Mouse (Mus musculus) neural tube, embryonic 14.5 days (tissue): ENCODE measurements at regions not wholly inside any gene's neighbourhood (a gene's known extent, or its start where the extent isn't known, plus 50 kb on each side); places are given as distances from the start of the nearest gene placed in this dataset.

ENCODE experiments used
- ATAC-seq: fragments of 200-750 bp; cut with Nextera tagmentation; 2 replicates; pipeline ENCODE4 v1.8.0; 2017; ENCODE audit warnings: low read depth, mild to moderate bottlenecking, moderate TSS enrichment, moderate library complexity
- H3K27ac ChIP-seq: fragments of 300-500 bp; sonication (generic); 2 replicates; pipeline ENCODE4 v1.5.1; 2014; ENCODE audit warnings: low read depth, mild to moderate bottlenecking, control low read depth, low read length, moderate library complexity, mixed read lengths
- H3K27me3 ChIP-seq: fragments of 300-500 bp; sonication (generic); 2 replicates; pipeline ENCODE4 v1.6.1; 2014; ENCODE audit warnings: low read length; ENCODE audit not compliant: control insufficient read depth, insufficient read depth
- H3K36me3 ChIP-seq: fragments of 300-500 bp; sonication (generic); 2 replicates; pipeline ENCODE4 v1.6.1; 2014; ENCODE audit warnings: low read length, mixed read lengths; ENCODE audit not compliant: control insufficient read depth, insufficient read depth
- H3K4me1 ChIP-seq: fragments of 300-500 bp; sonication (generic); 2 replicates; pipeline ENCODE4 v1.6.1; 2014; ENCODE audit warnings: low read length; ENCODE audit not compliant: control insufficient read depth, insufficient read depth
- H3K4me2 ChIP-seq: fragments of 300-500 bp; sonication (generic); 2 replicates; pipeline ENCODE4 v1.6.1; 2014; ENCODE audit warnings: mild to moderate bottlenecking, low read depth, low read length, control low read depth
- H3K4me3 ChIP-seq: fragments of 300-500 bp; sonication (generic); 2 replicates; pipeline ENCODE4 v1.5.1; 2014; ENCODE audit warnings: low read depth, low read length, control low read depth, mixed read lengths
- H3K9ac ChIP-seq: fragments of 300-500 bp; sonication (generic); replicated peaks from 2 replicates; pipeline ENCODE4 v1.6.1; 2014; ENCODE audit warnings: low read depth, mild to moderate bottlenecking, control low read depth, low read length, mixed read lengths
- H3K9me3 ChIP-seq: fragments of 300-500 bp; sonication (generic); 2 replicates; pipeline ENCODE4 v1.6.1; 2016; ENCODE audit warnings: low read length; ENCODE audit not compliant: control insufficient read depth
- WGBS: fragments of 180-500 bp; shearing (Covaris S2); extraction: QIAGEN DNeasy Blood & Tissue Kit; methylation state at CpG from one replicate; pipeline ENCODE4 v1.1.7; 2014; 5-methylcytosine and 5-hydroxymethylcytosine counted together

DNA sequence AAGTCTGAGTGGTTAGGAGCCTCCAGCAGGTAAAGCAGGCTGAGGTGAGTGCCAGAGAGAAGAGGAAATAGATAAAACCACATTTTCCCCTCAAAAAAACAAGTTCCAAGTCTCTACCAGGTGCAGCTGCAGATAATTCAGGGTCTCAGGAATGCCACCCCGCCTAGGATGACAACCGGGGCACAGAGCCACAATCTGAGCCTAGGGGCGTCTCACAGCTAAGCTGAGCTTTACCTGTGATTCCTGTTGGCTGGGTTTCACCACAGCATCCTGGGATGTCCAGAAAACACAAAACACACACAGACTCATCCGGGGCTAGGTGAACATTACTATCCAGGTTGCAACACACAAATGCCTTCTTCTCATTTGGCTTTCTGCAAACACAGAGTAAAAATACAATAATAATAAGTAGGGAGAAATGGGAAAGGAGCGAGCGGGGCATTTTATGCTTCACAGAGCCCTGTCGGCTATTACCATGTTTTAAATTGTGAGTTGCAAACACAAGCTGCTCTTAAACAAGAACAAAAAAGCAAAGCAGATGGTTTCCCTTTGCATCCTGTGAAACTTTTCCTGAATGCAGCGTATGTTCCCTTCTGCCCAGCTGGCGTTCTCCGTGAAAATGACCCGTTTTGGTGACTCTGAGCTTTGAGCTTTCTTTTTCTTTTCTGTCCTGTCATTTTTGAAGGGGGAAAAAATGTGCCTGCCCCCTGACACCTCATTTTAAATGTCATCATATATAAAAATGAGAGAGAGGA lies 330.3 kb downstream of the Cbln4 start:
- Histone ChIP-seq H3K9me3 (no peaks in the 10 kb centered on the region), H3K27ac (no peak overlapping the region), H3K36me3 (no peaks in the 10 kb centered on the region), H3K4me3 (no peak overlapping the region), H3K4me1 (no peaks in the 10 kb centered on the region), H3K9ac (no peak overlapping the region), H3K27me3 (no peaks in the 10 kb centered on the region), H3K4me2 (no peak overlapping the region)
- ATAC-seq: no peak
- 56% methylated on average over 11 of the region's 11 CpGs for WGBS

DNA sequence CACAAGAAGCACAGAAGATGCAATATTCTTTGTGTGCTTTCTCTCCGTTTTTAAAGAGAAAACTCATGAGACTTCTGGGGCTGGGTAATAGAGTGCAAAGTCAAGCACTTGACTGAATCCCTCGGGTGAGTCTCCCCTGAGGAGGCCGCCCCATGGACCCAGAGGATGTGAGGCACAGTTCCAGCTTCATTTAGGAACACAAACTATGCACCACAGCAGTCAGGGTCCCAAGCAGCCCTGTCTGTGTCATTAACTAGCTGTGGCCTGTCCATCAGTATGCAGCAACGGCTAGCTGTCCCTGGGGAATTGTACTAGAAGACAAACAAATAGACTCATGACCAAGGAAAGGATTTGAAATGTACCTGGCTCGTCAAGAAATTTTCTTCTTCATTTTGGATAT lies 349.7 kb downstream of the Cbln4 start:
- Histone ChIP-seq H3K4me3 (no peak overlapping the region), H3K36me3 (no peaks in the 10 kb centered on the region), H3K27ac (no peak overlapping the region), H3K4me1 (no peaks in the 10 kb centered on the region), H3K27me3 (no peaks in the 10 kb centered on the region), H3K9ac (no peak overlapping the region), H3K9me3 (no peaks in the 10 kb centered on the region), H3K4me2 (no peak overlapping the region)
- WGBS: 87% methylated on average over 5 of the region's 5 CpGs
- ATAC-seq: no peak

DNA sequence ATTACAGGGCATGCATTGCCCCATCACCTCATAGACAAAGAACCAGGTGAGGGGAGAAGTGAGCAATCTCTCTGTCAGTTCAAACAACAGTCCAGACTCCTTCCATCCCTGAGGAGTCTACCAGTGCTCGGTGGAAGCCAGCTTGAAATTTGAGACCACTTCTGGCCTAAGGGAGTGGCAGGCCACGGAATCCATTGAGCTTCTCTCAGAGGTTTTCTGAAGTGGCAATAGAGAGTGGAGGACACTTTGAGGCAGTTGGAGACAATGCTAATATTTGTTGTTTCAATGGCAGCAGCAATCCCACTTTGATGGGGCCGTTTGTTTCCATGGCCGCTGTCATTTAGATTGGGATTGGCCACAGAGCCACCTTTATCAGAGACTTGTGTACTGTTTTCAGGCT lies 352.5 kb downstream of the Cbln4 start:
- ATAC-seq: no peak
- no peaks in the 10 kb centered on the region for H3K27me3 ChIP-seq
- 27% methylated on average over 4 of the region's 4 CpGs for WGBS
- no peak overlapping the region for H3K4me3 ChIP-seq
- H3K9ac ChIP-seq: no peak overlapping the region
- H3K4me2 ChIP-seq: no peak overlapping the region
- H3K4me1 ChIP-seq: no peaks in the 10 kb centered on the region
- H3K27ac ChIP-seq: no peak overlapping the region
- H3K9me3 ChIP-seq: no peaks in the 10 kb centered on the region
- no peaks in the 10 kb centered on the region for H3K36me3 ChIP-seq

DNA sequence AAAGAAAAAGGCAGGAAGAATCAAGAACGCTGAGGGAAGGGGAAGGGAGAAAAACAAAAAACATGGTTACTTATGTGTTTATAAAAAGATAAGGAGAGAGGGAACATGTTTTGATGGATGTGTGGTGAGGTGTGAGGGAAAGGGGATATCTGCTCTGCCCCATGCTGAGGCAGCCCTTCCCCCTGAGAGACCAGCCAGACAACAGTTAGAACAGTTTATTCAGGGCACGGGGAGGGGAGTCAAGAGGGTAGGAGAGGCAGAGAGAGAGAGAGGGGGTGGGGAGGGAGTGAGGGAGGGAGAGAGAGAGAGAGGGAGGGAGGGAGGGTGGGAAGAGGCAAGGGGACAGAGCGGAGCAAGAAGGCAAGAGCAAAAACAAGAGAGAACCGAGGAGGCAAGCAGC lies 354.2 kb downstream of the Cbln4 start:
- no peak for ATAC-seq
- Histone ChIP-seq H3K9ac (no peak overlapping the region), H3K27ac (no peak overlapping the region), H3K9me3 (no peaks in the 10 kb centered on the region), H3K4me3 (no peak overlapping the region), H3K36me3 (no peaks in the 10 kb centered on the region), H3K4me2 (no peak overlapping the region), H3K4me1 (no peaks in the 10 kb centered on the region), H3K27me3 (no peaks in the 10 kb centered on the region)
- 39% methylated on average over 4 of the region's 4 CpGs for WGBS

DNA sequence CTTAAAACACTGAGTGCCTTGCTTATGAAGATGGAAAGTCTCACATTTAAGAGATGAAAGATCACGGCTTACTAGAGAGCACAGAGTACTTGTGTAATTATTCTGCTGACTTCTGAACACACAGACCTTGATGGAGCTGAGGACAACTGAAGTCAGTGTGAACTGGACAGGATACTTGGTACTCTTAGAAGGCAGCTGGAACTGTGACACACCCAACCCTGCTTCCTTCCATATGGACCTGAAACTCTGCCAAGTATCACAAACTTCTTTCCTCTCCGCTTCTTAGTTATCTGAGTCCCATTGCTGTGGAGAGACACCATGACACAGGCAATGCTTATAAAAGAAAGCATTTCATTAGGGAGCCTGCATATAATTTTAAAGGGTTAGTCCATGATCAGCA lies 365.3 kb downstream of the Cbln4 start:
- no peaks in the 10 kb centered on the region for H3K4me1 ChIP-seq
- H3K27me3 ChIP-seq: no peaks in the 10 kb centered on the region
- H3K4me3 ChIP-seq: no peak overlapping the region
- H3K9ac ChIP-seq: no peak overlapping the region
- no peak overlapping the region for H3K27ac ChIP-seq
- no peak for ATAC-seq
- H3K9me3 ChIP-seq: no peaks in the 10 kb centered on the region
- WGBS: 90% methylated on average over 2 of the region's 2 CpGs
- H3K36me3 ChIP-seq: no peaks in the 10 kb centered on the region
- no peak overlapping the region for H3K4me2 ChIP-seq

DNA sequence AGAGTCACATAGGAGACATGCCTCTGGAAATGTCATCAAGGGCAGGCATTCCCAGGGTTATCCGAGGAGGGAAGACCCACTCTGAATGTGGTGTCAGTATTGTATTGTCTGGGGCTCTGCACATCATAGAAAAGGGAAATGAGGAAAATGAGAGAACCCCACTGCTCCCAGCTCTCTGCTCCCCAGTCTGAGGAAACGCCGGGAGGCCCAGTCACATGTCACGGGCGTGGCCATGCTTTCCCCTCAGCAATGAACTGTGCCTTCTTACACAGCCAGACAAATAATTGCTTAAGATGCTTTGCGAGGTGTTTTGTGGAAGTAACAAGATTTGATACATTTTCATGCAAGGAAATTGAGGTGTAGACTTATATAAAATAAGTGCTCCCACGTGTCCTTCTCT lies 366.1 kb downstream of the Cbln4 start:
- Histone ChIP-seq H3K27ac (no peak overlapping the region), H3K4me3 (no peak overlapping the region), H3K4me1 (no peaks in the 10 kb centered on the region), H3K27me3 (no peaks in the 10 kb centered on the region), H3K36me3 (no peaks in the 10 kb centered on the region), H3K9ac (no peak overlapping the region), H3K9me3 (no peaks in the 10 kb centered on the region), H3K4me2 (no peak overlapping the region)
- WGBS: 88% methylated on average over 7 of the region's 7 CpGs
- no peak for ATAC-seq

DNA sequence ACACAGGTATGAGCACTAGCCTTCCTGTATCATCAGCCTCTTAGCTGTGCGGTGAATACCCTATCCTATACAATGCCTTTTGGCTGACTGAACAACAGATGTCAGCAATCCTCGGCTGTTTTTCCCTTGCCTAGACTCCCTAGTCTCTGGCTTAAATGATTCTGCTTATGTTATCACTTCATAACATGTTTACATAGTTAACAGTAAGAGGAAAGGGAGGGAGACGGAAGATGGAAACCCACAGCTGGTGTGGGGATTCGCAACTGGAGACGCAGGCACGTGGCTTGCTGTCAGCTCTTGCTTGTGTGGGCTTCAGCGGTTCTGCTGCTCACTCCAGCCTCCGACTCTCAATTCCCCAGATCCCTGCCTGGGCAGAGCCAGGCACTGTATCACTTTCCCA lies 367.2 kb downstream of the Cbln4 start:
- Histone ChIP-seq H3K27me3 (no peaks in the 10 kb centered on the region), H3K9me3 (no peaks in the 10 kb centered on the region), H3K9ac (no peak overlapping the region), H3K27ac (no peak overlapping the region), H3K4me2 (no peak overlapping the region), H3K36me3 (no peaks in the 10 kb centered on the region), H3K4me1 (no peaks in the 10 kb centered on the region), H3K4me3 (no peak overlapping the region)
- WGBS: 60% methylated on average over 8 of the region's 8 CpGs
- peak; percentile 14; the same call in 1 of the 2 replicates for ATAC-seq

DNA sequence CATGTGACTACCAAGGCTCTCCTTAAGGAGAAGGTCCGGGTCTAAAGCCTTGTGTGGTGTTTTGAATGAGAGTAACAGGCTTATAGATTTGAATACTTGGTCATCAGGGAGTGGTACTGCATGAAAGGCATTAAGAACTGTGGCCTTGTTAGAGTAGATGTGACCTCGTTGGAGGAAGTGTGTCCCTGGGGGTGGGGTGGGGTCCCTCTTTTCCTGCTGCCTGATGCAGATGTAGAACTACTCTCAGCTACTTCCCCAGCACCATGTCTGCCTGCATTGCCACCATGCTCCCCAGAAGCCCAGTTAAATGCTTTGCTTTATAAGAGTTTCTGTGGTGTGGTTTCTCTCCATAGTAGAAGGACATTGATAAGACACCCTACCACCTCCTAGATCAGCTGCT lies 367.9 kb downstream of the Cbln4 start:
- H3K27ac ChIP-seq: no peak overlapping the region
- ATAC-seq: no peak
- H3K27me3 ChIP-seq: no peaks in the 10 kb centered on the region
- H3K9me3 ChIP-seq: no peaks in the 10 kb centered on the region
- H3K4me3 ChIP-seq: no peak overlapping the region
- H3K36me3 ChIP-seq: no peaks in the 10 kb centered on the region
- H3K4me2 ChIP-seq: no peak overlapping the region
- H3K9ac ChIP-seq: no peak overlapping the region
- no peaks in the 10 kb centered on the region for H3K4me1 ChIP-seq
- 89% methylated on average over 2 of the region's 2 CpGs for WGBS

DNA sequence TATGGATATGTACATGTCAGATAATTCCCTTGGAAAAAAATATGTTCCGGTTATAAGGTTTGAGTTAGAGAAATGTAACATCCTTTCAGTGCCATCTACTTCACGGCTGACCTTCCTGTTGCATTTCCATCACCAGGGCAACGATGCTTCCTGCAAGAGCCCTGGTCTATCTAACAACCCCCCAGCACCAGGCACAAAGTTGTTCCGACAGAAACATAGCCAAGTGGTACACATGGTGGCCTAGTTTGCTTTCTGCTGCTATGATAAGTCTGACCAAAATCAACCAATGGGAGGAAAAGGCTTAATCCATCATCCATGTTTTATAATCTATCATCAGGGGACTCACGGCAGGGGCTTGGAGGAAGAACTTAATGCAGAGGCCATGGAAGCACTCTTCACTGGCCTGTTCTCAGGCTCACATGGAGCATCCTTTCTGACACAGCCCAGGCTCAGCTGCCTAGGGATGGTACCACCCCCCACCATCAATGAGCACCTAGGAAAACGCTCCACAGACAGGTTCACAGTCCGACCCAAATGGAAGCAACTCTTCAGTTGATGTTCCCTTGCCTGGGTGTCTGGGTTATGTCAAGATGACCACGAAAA lies 372.2 kb downstream of the Cbln4 start:
- Histone ChIP-seq H3K27ac (no peak overlapping the region), H3K9ac (no peak overlapping the region), H3K4me2 (no peak overlapping the region), H3K36me3 (no peaks in the 10 kb centered on the region), H3K9me3 (no peaks in the 10 kb centered on the region), H3K4me3 (no peak overlapping the region), H3K4me1 (no peaks in the 10 kb centered on the region; the same call in 1 of the 2 replicates), H3K27me3 (no peaks in the 10 kb centered on the region)
- no peak for ATAC-seq
- 89% methylated on average over 8 of the region's 8 CpGs for WGBS
